Mouse (Mus musculus) layer of hippocampus, adult 9-11 months (tissue): ENCODE results near the gene Mdga1.

ENCODE experiments used
- DNase-seq: peaks from one replicate; pipeline ENCODE4 v3.0.0; 2022

Mdga1 gene

DNA sequence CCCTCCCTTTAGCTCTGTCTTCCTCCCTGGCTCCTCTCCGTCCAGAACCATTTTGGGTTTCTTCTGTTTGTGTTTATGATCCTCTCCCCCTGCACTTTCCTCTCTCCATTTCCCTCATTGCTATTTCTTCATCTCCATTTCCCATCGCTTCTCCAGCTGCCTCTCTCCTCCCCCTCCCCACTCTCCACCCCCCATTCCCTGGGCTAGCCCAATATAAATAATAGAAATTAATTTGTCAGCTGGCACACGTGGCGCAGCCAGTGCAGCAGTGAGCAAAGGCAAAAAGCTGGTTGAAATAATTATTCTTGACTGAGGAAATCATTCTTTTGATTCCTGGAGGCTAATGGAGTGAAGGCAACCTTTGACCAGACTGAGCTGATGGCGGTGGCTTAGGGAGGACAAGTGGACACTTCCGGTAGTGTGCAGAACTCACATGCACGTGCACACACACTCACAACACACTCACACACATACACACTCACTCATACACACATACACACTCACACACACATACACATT is at the start of gene Mdga1:
Mdga1 (minus strand) TSS at position 51 of the 519 bp plus-strand sequence.
- no peak for DNase-seq

DNA sequence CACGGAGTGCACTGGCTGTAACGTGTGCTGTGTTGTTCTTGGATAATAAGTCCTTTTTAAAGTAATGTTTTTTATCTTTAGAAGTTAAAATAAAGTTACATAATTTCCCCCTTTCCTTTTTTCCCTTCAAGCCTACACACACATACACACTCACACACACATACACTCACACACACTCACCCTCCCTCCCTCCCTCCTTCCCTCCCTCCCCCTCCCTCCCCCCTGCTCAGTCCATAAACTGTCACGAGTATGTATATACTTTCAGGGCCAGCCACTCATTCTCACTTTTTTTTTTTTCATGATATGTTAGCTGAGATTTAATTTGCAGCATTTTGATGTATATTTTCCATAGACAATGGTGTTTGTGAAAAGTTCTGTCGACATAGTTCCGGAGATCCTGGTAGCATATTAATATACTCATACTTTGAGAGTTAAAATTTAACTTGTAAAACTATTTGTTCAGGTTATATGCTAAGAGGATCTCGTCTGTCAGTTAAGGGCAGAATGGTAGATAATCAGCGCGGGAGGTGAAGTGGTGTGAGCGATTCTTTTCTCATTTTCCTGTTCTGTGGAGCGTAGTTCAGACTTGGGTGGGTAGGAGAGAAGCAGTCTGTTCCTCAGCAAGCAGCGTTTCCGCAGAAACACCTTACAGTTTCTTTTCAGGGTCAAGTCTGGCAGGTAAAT is 49.2 kb upstream of the Mdga1 start:
- DNase-seq, result no peak

- DNase-seq, result no peak
These were observed 44.8 kb upstream of the Mdga1 start for GRCm38 (mm10) chr17:30014660-30015059.

- DNase-seq, result no peak
These were observed 38.5 kb upstream of the Mdga1 start for GRCm38 (mm10) chr17:30008392-30008791.

- no peak for DNase-seq
These were observed 38.0 kb upstream of the Mdga1 start for GRCm38 (mm10) chr17:30007883-30008282.

GRCm38 (mm10) chr17:30006877-30007276 is 37.0 kb upstream of the Mdga1 start:
- DNase-seq, result no peak

DNA sequence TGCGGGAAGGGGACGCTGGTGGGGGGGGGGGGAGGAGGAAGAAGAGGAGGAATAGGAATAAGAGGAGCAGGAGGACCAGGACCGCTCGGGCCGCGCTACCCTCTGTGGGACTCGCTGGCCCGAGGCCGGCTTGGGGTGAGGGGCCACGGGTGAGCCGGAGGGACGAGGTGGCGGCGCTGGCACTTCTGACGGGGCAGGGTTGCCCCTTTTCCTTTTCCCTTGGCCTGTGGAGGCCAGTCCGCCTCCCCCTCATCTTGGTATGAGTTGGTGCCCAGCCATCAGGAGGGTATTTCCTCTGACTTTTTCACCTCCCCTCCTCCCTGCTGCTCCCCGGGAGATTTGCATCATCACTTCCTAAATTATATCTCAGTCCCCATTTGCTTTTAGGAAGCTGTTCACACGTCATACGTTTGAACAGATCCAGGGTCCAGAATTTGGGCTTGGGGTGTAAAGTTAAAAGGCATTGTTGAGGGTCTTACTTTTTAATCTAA is 35.6 kb upstream of the Mdga1 start:
- DNase-seq, result no peak

DNA sequence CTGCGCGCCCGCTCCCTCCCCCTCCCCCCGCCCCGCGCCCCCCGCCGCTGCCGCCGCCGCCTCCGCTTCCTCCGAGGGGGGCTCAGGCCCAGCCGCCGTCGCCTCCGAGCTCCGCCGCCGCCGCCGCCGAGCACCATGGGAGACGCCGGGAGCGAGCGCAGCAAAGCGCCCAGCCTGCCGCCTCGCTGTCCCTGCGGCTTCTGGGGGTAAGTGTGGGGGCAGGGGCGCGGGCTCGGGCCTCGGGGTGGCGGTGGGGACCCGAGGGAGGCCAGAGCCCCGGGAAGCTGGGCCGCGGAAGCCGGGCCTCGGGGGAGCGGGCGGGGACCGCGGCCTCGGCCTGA is 35.2 kb upstream of the Mdga1 start:
- no peak for DNase-seq

DNA sequence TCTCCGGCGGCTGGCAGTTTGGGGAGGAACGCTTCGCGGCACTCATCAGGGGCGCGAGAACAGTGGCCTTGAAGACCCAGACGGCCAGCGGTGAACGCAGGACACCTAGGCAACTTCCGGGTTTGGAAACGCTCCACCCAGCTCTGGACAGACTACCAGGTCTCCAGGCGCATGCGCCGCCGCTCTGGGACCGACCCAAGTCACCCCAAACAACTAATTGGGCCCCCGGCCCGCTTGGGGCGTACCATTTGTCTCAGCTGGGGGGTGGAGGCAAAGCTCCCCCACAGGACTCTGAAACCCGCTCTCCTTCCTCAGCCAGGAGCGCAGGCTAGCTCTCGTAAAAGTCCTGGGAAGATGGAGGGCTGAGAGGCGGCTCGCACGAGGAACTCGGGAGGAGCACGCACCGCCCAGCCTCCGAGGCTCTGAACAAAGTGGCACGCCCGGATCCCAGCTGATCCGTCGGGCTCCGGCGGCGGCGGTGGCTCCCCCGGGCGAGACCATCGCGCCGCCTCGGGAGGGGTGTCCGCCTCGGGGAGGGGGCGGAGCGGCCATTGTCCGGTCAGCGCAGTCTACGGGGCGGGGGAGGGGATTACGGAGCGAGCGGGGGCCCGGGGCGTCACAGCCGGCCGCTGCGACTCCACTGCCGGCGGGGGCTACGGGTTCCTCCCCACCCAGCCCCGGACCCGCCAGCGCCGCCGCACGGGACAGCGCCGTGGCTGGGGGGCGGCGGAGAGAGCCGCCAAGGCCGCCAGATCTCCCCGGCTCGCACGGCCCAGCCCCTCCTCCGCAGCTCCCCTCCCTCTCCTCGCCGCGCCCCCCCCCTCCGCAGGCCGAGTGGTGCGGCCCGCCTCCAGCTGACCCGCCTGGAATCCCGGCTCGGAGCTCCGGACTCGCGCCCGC is 34.6 kb upstream of the Mdga1 start, which contains the start of gene Zfand3:
Zfand3 (plus strand) TSS at position 531 of the 900 bp plus-strand sequence.
- peak; percentile 94 for DNase-seq

DNA sequence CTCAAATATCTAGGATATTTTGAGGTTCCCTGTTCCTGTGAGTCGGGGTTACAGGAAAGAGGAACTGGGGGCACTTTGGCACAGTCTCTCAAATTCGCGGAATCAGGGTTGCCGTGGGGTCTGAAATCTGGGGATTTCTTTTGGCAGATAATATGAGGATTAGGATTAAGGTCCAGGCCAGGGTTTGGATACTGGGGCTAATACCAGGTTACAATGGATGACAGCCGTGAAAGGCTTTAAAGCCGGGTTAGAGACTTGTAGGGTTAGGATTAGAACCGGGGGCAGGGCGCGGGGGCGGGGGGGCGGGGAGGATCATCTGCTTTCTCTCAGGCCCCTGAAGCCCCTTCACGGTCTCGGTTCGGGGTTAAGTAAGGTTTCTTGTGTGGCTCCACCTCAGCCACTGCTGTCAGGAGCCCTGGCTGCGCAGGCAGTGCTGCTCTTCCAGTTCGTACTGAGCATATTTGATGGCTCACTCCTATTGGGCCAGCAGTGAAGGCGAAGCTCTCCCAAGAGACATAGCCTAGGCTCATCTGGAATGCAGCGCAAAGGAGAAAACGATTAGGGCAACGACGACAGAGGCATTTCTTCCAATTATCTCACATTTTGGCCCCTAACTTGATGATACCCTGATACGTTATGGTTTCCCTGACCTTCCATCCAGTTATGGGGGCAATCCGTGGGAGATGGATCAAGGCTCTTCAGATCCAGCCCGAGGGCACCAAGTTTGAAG is 28.8 kb upstream of the Mdga1 start:
- DNase-seq, result no peak

- DNase-seq, result no peak
These were observed 27.8 kb upstream of the Mdga1 start for GRCm38 (mm10) chr17:29997726-29998125.

DNA sequence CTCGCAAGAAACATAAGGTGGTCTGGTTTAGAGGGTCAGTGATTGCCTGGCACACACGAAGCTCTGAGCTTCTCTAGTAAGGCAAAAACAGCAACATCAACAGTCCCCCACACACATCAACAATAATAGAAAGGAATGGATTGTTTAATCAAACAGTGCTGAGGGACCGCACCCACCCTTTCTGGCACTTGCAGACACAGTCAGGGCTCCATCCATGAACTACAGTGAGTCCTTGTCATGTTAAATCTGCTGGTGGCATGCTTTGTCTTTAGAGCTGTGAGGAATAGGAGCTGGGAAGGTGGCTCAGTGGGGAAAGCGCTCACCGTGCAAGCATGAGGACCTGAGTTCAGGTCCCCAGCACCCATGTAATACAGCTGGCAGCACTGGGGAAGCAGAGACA is 26.1 kb upstream of the Mdga1 start:
- no peak for DNase-seq

DNA sequence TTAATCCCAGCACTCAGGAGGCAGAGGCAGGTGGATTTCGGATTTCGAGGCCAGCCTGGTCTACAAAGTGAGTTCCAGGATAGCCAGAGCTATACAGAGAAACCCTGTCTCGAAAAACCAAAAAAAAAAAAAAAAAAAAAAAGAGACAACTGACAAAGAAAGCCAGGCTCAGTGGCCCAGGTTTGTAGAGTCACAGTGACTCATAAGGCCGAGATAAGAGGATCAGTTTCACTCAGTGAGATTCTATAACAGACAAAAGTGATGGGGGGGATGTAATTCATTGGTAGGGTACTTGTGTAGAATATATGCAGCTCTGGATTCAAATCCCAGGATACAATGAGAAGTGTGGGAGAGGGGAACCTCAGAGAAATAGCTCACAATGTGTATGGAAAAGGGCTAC is 24.6 kb upstream of the Mdga1 start:
- no peak for DNase-seq

GRCm38 (mm10) chr17:29994011-29994410 is 24.1 kb upstream of the Mdga1 start:
- DNase-seq, result no peak

- peak; percentile 86 for DNase-seq
These were observed 23.6 kb upstream of the Mdga1 start for GRCm38 (mm10) chr17:29993488-29993887.

DNA sequence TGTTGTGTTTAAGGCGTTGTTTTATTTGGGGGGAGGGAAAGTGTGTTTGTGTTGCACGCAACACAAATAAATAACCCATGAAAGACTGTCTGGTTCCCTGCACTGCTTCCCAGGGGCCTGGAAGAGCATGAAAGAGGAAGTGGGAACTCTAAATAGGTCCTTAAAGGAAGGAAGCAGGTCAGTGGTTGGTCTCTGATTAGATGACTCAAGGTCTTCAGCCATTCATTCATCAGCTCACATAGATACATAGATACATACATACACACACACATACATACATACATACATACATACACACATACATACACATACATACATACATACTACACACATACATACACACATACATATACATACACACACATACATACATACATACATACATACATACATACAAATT is 21.0 kb upstream of the Mdga1 start:
- no peak for DNase-seq

DNA sequence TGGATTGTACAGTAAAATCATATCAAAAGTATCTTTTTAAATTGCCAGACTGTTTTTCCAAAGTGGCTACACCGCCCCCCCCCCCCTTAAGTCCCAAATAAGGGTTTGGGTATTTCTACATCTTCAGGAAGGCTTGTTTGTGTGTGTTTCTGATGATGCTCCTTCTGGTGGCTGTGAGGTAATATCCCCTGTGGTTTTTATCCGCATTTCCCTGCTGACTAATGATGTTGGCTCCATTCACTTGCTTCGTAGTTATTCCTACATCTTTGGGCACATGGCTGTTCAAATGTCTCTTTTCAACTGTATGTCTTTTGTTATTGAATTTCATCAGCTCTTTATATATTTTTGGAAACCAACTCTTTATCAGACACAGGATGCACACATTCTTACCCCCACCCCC is 20.2 kb upstream of the Mdga1 start:
- DNase-seq, result no peak

DNA sequence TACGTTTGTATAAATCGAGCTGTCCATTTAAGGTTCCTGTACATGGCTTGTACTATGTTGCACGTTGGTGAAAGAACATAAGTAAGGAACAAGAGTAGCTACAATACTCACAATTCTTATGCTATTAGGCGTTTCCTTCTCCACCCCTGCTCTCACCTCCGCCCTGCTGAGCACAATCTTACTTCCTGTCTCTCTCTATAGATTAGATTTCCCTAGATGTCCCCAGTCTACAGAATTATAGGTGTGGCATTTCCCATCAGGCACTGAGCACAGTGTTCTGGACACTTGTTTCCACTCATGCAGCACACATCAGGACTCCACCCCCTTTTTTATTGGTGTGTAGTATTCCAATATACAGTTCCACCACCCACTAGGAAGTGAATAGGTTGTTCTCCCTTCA is 19.8 kb upstream of the Mdga1 start:
- DNase-seq, result no peak

GRCm38 (mm10) chr17:29988141-29988540 is 18.3 kb upstream of the Mdga1 start:
- no peak for DNase-seq

GRCm38 (mm10) chr17:29985534-29985933 is 15.6 kb upstream of the Mdga1 start:
- no peak for DNase-seq

DNA sequence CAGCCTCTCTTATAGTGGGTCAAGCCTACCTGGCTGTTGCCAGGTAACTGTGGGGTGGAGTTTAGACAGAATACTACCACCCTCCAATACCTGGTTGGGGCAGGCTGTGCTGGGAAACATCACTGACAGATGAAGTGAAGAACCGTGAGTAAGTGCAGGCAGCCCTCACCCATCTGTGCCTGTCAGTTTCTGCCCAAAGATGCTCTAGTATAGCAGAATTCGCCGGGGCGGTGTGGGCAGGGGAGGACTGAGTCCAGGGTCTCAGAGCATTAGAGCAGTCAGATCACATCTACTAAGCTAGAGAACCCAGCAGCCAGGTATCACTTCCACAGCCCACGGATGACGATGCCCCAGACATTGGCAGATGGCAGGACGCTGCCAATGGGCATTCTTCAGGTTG is 15.0 kb upstream of the Mdga1 start:
- peak; percentile 71 for DNase-seq

DNA sequence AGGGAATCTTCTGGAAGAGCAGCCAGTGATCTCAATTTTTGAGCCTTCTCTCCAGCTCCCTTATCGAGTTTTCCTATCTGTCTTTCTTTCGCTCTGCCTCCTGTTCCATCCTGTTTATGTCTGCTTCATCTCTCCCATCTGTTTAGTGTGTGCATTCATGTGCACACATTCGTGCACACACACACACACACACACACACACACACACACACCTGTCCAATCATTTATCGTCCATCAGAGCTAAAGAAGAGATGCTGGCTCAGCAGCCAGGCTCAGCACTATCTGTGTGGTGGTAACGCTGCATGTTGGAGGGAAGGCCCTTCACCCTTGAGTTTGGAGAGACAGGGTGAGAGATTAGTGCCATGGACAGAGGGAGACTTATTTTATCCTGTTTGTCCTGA is 13.3 kb upstream of the Mdga1 start:
- DNase-seq, result no peak

DNA sequence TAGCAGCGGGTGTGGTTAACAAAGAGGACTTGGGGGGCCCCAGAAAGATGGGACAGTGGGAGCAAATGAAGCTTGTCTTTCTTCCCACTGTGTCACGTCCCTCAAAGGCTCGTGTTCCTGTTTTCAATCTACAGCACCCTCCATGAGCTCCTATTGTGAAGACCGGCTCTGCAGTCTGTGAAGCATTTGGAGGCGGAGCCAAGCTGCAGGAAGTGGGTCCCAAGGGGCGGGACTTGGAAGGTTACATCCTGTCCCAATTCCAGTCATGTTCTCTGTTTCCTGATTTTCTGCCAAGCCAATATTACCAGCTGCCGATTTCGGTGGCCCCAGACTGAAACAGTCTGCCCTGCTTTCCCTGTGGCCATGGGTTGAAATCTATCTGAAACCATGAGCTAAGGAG is 11.7 kb upstream of the Mdga1 start:
- no peak for DNase-seq
